Mouse (Mus musculus): ENCODE measurements around the gene Fam107b.
"Not testable (repeated sequence)": the region's sequence is repeated elsewhere in the genome, so short reads cannot be mapped to it uniquely, and the experiment has no call there.

Fam107b gene

DNA sequence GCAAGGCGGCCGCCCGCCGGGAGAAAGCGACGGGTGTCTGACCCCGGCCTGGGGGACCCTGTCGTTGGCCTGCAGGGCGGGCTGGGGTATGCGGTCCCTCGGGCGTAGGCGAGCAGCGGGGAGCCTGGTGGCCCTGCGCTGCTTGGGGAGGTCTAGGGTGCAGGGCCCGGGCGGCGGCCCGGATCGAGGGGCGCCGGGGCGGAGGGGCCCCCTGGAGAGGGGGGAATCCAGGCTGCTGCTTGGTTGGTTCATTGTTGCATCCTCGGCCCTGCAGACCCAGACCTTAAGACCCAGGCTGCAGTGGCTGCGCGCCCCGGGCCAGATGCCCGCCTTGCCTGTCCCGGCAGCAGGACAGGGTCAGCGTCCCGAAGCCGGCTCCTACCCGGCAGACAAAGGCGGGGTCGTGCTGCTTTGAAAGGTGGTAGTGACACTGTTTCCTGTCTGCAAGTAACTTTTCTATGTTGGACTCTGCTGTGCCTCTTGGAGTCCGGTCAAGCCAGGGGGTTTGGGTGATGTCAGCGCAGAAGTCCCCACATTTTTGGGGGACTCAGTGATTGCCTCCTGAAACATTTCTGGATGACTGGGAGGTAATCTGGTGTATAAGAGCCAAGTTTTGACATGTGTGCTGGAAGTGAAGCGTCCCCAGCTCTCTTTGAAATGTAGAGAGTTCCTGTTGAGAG, 143.5 kb downstream of the Fam107b start:
- peak in 1 of 2 experiments; percentile 53 for DNase-seq

DNA sequence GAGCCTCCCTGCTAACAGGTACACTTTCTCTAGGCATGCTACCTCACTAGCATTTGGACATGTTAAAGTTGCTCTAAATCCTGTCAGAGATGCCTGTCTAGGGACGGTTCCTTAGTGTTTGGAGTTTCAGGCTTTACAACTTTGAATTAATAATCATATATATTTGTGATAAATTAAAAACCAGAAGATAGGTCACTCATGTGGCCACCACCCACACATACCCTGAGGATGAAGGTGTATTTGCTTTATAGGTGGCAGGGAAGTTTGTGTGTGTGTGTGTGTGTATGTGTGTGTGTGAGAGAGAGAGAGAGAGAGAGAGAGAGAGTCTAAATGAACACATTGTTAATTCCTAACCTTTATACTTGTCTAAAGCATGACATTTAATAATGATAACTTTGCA, 144.2 kb downstream of the Fam107b start:
- DNase-seq = no peak

DNA sequence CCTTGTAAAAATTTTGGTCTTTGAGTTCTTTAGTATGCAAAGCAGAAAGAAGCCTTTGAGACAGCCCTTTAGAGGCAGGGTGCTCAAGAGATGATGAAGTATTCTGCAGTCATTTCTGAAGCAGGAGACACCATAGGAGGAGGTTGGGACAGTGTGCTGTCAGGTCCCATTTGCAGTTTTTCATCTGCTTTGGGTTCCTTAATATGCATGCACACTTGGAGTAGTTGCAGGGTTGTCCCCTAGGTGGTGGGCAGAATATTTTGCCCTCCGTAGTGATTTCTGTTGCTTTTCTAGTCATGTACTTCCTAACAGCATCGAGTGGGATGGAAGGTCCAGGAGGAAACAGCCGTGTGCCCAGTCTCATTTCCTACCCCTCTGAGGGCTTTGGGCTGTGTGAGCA, 145.1 kb downstream of the Fam107b start:
- peak in 1 of 2 experiments; percentile 7 for DNase-seq

DNA sequence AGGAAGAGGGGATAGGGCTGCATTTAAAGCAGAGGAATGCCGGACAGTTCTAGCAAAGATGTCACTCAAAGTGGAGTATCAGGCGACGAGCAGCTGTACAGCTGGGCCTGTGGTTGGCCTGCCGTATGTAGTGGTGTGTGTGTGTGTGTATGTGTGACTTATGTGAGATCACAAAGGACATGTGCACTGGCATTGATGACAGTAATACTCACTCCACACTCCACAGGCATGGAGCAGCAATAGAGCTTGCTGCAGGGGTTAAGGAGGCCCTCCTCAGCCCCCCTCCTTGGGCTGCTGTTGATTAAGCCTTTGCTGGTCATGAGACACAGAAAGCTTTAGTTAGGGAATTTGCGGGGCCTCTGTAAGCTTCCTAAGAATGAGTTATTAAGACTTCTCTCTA, 147.0 kb downstream of the Fam107b start:
- DNase-seq = peak in 1 of 2 experiments; percentile 2

DNA sequence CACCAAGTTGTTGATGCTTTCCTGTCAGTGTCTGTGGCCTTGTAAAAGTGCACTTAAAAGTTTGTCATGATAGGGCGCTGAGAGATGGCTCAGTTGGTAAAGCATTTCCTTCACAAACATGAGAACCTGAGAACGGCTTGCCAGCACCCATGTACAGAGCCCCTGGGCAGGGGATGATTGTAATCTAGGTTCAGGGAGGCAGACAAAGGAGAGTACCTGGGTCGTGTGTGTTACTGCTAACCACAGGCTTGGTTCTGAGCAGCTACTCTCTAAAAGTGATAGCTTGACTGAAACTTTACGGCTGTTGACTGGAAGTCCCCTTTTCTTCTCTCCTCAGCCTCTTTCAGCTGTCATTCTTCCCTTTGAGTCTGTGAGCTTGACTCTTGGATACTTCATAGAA, 147.6 kb downstream of the Fam107b start:
- DNase-seq = peak in 1 of 2 experiments; percentile 2

DNA sequence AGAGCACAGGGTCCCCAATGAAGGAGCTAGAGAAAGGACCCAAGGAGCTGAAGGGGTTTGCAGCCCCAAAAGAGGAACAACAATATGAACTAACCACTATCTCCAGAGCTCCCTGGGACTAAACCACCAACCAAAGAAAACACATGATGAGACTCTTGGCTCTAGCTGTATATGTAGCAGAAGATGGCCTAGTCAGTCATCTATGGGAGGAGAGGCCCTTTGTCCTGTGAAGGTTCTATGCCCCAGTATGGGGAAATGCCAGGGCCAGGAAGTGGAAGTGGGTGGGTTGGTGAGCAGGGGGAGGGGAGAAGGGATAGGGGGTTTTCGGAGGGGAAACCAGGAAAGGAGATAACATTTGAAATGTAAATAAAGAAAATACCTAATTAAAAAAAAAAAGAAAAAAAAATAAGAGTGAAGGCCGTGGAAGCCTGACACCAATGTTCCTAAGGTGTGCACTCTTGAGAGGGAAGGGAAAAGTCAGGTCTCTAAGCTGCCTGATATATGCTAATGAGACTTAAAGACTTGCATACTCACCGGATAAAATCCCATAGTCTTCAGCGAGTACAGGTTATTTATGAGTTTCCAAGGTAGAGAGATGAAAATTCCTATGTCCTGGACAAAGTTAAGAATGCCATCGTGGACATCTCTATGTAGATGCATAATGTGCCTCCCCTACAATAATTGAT, 149.3 kb downstream of the Fam107b start:
- not testable (repeated sequence) for DNase-seq

DNA sequence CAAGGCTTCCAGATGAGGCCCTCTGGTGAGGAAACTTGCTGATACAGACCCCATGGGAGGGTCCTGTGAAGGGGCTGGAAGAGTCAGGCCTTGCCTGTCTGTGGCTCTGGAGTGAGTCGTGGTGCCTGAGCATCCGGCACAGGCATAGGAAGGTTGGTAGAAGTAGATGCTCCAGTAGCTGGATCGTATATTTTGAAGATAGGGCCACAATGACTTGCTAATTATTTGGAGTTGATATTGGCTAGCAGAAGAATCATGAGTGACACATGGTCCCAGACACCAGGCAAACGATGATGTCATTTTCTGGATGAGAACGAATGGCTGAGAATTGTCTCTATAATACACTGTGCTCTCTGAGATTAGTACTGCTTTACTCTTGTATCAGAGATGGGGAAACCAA, 150.8 kb downstream of the Fam107b start:
- peak in 1 of 2 experiments; percentile 7 for DNase-seq

DNA sequence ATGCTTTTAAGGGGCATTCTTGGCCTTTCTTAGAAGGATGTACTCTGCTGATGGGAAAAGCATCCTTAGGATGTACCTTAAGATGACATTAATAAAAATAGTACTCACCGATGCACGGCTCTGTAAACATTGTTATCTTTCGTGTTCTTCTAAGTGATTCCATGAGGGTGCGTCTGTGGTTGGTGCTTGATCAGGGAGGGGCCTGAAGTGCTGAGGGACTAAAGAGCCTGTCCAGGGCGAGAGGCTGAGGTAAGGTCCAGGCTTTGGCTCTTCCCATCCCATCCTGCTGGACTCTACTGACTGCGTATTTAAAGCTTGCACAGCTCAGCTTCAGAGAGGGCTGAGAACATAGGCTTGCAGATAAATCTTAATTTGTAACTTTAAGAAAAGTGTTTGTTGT, 151.7 kb downstream of the Fam107b start:
- DNase-seq = no peak

DNA sequence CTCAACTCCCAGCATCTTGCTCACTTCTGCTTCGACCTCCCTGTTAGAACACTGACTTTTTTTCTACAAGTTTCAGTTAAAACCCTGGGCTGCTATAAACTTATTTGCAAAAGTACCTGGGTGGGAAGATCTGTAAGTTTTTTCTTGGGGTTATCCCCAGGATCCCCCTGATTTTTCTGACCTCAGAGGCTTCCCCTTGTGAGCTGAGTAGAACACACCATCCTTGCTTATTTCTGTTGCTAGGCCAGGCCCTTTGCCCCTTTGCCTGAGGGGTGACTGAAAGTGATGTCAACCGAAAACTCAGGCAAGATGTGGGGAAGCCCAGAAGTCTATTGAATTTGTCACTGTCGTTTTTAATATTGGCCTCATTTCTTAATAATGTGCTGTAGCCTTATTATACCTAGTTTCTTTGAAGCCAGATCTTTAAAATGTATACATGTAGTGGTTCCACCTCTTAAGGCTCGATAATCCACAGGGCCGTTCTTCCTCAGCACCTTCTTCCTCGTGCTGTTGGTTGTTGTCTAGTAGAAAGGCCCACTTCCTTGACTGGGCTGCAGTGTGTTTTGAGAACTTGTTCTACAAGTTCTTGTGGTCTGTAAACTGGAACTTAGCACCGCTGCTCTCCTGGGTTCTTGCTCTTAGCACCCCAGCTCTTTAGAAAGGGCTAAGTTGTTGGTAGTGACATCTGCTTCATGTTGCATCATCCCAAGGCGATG, 153.3 kb downstream of the Fam107b start:
- DNase-seq = no peak

DNA sequence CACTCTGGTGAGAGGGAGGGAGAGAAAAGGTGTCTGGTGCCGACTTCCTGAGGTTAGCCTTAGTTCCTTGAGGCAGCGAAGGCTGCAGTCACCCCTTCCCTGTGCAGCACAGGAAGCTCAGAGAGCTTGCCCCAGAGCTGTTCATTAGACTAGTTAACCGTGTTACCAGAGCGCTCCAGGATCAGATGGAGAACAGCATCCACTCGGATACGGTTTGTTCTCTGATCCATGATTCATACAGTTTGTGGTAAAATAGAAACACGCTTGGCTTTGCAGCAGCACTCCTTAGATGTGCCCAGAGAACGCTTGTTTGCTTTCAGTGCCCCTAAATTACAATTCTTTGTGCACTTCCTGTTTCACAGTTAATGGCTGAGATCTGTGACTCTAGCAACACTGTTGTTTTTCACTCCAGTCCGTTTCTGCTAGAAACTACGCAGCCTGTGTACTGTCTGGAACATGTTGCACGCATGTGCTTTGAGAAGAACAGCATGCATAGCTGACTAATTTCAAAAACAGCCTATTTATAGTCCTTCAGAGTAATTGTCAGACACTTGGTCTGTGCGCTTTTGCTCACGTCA, 156.3 kb downstream of the Fam107b start:
- DNase-seq = no peak

DNA sequence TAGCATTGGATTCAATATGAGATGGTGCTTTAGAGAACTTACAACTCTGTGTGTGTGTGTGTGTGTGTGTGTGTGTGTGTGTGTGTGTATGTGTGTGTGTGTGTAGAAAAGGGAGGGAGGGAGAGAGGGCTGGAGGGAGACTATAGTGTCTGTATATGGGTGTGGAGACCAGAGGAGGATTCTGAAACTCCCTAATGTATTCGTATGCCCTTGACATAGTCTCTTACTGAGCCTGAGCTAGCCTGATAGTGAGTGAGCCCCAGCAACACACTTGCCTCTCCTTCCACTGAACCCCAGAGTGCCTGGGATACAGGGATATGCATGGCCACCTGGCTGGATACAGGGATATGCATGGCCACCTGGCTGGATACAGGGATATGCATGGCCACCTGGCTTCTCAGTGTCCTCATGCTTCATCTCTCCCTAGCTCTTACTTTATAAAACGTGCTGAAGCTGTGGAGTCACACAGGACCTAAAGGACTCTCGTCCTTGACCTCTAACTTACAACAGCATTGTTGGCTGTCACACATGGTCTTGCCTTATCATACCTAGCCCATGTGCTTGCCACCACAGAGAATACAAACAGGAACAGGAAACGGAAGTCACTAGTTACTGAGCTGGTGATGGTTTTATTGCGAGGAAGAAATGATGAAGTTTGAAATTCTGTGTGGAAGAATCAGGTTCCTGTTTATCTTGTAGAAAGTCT, 157.1 kb downstream of the Fam107b start:
- DNase-seq = no peak

DNA sequence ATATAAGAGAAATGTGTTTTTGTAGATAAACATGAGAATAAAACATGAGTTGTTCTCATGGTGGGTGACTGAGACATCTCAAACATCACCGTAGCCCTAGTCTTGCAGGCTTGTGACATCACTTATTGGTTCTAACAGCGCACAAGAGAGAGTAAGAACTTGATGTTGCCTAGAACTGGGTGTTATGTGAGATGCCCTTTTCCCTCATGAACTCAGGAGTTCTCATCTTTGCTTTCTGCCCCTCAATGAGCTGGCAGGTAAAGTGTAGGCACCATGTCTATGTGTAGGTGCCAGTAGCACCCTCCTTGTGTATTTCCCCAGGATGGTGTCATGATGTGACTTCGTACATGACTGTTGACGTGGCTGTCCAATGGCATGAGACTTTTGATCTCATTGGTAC, 157.8 kb downstream of the Fam107b start:
- DNase-seq = no peak

DNA sequence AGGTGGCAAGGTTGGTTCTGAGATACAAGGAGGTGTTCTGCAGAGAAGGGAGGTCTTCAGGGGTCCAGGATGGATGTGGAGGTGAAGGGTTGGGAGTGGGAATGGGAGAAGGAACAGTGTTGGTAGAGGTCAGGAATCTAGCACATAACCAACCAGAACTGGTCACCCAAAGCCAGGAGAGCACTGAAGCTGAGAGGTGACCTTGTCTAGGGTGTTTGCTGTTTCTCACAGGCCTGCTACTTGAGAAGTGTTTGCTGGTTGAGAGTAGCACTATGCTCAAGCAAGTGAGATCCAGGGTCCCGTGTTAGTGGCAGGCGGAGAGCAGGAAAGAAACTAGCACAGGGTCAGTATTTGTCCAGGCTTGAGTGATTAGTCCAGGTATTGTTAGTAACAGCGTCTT, 159.3 kb downstream of the Fam107b start:
- DNase-seq = no peak

DNA sequence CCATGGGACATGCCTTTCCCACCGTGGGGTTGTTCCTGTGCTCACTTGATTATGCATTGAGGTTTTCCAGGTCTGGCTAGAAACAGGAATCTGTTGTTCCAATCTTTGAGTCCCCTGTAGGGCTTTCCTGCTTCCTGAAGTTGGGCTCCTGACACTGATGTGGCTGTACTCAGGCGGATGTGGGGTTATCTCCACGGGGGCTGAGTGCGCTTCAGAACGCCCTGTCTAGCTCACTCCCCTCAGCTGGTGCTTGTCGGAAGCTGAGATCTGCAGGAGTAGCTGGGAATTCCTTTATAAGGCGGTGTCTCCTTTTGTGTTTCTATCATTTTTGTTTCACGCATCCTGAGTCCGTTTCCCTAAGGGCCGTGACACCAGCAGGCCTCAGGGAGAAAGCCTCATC, 160.5 kb downstream of the Fam107b start:
- no peak for DNase-seq

DNA sequence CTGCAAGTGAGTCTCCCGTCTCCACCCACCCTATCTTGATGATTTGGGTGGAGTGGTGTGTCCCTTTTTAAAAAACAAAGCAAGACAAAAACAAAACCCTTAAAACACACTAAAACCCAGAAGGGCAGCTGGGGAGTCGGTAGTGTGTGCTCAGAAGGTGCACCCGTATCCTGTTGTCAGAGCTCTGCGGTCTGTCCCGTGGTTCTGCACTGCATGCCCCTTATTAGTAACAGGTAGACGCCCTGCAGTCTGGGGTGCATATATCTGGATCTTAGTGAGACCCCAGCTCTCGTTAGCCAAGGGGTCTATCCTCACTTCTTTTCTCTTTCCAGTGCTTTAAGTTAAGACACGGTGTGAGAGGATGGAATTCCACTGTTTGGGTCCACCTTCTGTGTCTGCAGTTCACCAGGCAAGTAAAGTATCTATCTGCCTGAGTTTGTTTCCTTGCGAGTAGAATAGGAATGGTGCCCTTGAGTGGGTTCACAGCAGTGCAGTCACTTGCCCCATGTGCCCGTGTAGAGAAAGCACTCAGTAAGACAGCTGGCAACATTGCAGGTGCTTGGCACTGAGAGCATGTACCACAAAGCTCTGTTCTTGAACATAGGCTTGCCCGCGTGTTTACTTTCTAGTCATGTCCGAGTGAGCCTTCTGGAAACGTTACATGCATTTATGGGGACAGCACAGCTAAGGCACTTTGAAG, 161.2 kb downstream of the Fam107b start:
- DNase-seq = peak in 1 of 2 experiments; percentile 47

DNA sequence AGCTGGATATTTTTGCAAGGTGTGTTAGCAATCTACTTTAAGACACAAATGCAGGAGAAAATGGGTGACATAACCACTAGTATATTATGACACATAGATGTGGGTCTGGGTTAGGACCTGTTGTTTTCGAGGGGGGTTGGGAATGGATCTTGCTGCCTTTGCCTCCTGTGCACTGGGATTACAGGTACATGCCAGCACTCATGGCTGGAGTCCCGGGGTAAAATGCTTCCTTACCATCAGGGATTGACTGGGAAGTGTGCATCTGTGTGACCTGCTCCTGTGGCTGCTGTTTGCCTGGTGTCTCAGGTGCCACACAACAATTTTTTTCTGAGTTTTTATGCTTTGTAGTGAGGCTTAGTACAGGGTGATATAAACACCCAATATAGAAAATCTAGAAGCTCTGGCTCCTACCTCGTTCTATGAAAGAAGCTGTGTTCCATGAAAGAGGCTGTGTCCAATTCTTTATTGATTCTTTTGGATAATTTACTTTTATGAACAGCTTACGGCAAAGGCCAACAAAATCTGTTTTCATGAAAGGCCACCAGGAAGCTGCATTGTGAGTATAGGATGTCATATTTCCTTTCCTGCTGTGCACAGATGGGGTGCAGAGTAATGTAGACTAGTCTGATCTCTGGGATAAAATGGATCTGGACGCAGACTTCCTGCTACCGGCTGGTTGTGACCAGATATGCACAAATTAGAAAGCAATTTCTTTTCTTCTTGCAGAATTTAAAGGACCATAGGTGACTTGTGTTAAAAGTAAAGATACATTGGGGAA, 167.8 kb downstream of the Fam107b start:
- peak in 1 of 2 experiments; percentile 54 for DNase-seq

DNA sequence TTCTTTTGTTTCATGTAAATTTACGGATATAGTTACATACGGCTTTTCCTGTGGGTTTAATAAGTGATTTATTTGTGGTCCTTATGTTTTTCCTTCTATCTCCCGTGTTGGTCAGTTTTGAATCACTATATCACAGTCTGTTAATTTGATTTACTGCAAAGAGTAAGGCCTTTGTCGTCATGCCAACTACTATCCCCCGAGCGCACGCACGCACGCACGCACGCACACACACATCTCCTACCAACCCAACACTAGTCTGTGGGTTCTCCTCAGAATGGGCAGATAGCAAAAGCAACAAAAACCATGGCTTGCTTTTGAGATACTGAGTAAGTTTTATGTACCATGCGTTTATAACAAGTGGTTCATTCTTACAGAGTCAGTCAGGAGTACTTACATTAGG, 168.4 kb downstream of the Fam107b start:
- no peak for DNase-seq

DNA sequence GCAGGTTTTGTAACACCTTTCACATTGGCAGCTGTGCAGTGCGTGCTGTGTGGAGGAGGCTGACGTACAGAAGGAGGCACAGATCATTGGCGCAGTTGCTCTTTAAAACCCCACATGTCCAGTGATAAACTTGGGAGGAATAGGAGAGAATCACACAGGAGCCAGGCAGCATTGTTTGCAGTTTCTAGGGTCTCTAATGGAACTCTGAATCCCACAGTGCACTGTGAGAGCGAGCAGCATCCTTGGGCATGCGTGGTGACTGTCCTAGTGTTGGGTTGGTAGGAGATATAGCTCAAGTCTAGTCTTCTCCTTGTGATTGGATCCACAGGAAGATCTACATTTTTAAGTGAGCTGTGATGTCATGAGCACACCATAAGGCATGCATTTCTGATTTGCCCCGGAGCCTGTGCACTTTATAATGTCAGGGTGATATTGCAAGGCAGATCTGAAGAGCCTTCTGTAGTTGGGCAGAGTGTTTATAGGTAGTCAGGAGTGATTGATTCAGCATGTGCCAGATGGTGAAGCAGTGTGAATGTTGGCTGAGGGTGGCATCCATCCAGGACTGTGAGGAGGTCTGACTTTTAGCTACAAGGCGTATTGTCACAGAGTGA, 169.2 kb downstream of the Fam107b start:
- DNase-seq = peak; percentile 90 to 92

DNA sequence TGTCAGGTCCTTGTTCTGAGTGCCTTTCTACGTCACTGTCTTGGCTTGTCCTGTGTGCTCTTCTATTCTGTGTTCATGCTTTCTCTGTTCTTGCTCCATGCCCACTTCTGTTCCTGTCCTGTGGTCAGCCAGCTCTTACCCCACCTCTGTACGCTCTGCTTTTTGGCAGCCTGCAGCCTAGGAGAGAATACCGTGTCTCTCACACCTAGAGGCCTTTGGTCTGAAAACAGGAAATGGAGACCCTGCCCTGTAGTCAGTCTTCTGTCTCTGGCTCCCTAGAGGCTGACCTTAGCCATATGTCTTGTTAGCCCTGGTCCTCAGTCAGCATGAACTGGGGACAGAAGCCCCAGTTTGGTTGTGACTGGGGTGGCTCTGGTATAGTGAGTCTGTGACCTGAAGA, 170.0 kb downstream of the Fam107b start:
- DNase-seq = no peak

DNA sequence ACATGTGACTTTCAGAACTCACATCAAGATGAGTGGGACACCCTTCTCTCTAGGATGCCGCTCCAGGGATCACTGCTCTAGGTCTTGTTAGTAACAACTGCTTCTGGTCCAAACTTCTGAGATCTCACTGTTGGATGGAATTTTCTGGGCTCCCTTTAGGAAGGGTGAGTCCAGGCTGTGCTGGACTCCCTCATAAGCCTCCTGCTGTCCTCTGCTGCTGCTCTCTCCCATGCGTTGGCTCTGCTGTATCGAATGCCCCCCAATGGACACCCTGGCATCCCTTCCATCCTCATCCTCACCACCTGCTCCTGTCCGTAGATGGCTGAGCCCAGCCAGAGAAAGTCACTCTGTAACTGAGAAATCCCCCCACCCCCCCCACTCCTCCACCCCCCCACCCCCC, 170.4 kb downstream of the Fam107b start:
- no peak for DNase-seq

DNA sequence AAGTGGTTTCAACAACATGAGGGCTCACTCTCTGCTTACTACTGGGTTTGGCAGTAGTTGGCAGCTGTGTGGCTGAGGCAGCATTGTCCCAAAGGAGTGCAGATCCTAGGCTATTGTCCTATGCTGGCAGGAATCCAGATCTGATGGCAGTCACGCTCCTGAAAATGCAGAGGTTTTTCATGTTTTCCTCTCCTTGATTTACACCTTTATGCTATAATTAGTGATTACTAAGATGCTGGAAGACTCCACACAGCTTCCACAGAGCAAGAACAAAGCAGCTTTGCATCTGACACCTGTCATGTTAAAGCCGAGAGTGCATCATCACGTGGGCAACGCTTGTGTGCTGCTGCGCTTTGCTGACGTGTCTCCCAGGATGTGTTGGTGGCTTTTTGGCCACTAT, 172.2 kb downstream of the Fam107b start:
- DNase-seq = no peak

Measured in cerebellum, adult 18-20 months (tissue).